Mouse (Mus musculus): Measurements from ENCODE around the gene Ski. TPM values are rescaled to one million over a fixed set of nuclear protein-coding genes. Genes with fewer than 3 reads are reported as not detected.

Gene Ski
- polyA plus RNA-seq, 1 experiment = 105 TPM

DNA sequence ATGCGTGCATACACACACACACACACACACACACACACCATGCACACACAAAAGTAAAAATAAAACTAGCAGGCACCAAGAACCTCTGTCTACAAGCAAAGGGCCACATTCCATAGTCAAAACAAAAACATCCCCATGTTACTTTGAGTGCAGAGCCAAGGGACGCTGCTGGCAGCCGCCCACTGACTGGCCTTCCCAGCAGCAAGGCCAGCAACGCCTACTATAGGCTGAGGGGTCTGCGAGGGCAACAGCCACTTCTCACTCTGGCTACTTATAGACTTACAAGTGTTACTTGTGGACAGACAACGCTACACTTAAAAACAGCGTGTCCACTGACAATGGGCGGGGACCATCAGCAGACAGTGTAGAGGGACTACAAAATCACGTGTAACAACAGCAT lies 7.2 kb downstream of the Ski start:
- 24% methylated on average over 9 of the region's 9 CpGs for WGBS
- peaks cover 82% of the 10 kb centered on the region for H3K4me1 ChIP-seq (ENCODE audit: control insufficient read depth, insufficient read depth, low read length)
- DNase-seq = no peak
- TF ChIP-seq POLR2A (IDR thresholded peaks at IDR 0.05; ENCODE audit: borderline replicate concordance, extremely low read depth, low read depth, low read length) (no peak), CTCF (IDR thresholded peaks at IDR 0.05; ENCODE audit: insufficient read depth, low read length) (no peak)
- H3K4me3 ChIP-seq (replicated peaks; ENCODE audit: extremely low read depth, low read depth, low read length) = no peak overlapping the region

DNA sequence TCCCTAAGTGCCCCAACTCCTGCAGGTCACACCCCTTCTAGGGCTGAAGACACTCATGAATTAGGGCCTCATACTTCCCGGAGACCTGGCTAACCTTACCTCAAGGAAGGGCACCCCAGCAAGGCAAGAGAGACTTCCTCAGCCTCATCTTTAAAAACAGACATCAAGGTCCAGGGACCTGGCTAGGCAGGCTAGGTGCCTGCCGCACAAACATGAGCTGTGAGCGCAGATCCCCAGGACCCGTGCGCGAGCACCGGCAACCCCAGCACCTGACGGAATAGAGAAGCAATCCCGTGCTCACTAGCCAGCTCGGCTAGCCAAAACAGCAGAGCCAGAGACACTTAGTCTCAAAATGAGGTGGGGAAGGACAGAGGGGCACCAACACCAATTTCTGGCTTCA lies 7.6 kb downstream of the Ski start:
- no peak for TF ChIP-seq CTCF (IDR thresholded peaks at IDR 0.05; ENCODE audit: insufficient read depth, low read length)
- TF ChIP-seq POLR2A (IDR thresholded peaks at IDR 0.05; ENCODE audit: borderline replicate concordance, extremely low read depth, low read depth, low read length) = no peak
- Histone ChIP-seq H3K4me1 (ENCODE audit: control insufficient read depth, insufficient read depth, low read length) (peaks cover 80% of the 10 kb centered on the region), H3K4me3 (replicated peaks; ENCODE audit: extremely low read depth, low read depth, low read length) (no peak overlapping the region)
- DNase-seq = no peak
- 44% methylated on average over 10 of the region's 10 CpGs for whole genome bisulfite sequencing

DNA sequence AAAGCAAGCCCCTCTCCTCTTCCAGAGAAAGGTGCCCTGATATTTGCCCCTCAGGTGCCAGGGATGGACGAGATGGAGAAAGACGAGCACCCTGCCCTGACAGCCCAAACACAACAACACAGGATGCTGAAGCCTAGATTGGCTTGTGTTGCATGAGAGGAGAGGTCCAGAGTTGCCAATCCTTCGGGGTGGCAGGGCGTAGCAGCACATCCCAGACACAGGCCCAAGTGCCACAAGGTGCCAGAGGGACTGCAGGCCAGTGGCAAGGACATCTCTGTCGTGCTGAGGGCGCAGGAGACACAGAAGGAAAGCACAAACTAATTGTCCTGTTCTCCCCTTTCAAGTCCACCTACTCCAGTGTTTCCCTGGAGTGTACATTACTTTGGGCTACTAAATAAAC lies 8.2 kb downstream of the Ski start:
- no peak for TF ChIP-seq CTCF (IDR thresholded peaks at IDR 0.05; ENCODE audit: insufficient read depth, low read length)
- no peak for TF ChIP-seq POLR2A (IDR thresholded peaks at IDR 0.05; ENCODE audit: borderline replicate concordance, extremely low read depth, low read depth, low read length)
- no peak for DNase-seq
- WGBS = 44% methylated on average over 6 of the region's 6 CpGs
- no peak overlapping the region for H3K4me3 ChIP-seq (replicated peaks; ENCODE audit: extremely low read depth, low read depth, low read length)
- H3K4me1 ChIP-seq (ENCODE audit: control insufficient read depth, insufficient read depth, low read length) = peaks cover 76% of the 10 kb centered on the region

DNA sequence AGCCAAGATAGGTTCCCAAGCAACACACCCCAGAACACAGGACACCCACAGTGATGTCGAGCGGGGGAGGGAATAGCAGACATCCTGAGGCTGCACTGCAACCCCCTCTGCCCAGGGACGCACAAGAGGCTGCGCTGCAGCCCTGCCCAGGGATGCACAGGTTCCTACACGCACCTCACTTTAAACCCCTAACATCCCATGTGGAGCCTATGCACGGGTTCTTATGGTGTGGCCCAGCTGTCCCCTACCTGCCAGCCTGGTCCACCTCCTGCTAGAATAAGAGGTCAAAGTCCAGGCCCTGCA lies 8.7 kb downstream of the Ski start:
- no peak for DNase-seq
- 55% methylated on average over 6 of the region's 6 CpGs for WGBS
- Histone ChIP-seq H3K4me1 (ENCODE audit: control insufficient read depth, insufficient read depth, low read length) (peaks cover 75% of the 10 kb centered on the region), H3K4me3 (replicated peaks; ENCODE audit: extremely low read depth, low read depth, low read length) (no peak overlapping the region)
- TF ChIP-seq POLR2A (IDR thresholded peaks at IDR 0.05; ENCODE audit: borderline replicate concordance, extremely low read depth, low read depth, low read length) = no peak
- no peak for TF ChIP-seq CTCF (IDR thresholded peaks at IDR 0.05; ENCODE audit: insufficient read depth, low read length)

DNA sequence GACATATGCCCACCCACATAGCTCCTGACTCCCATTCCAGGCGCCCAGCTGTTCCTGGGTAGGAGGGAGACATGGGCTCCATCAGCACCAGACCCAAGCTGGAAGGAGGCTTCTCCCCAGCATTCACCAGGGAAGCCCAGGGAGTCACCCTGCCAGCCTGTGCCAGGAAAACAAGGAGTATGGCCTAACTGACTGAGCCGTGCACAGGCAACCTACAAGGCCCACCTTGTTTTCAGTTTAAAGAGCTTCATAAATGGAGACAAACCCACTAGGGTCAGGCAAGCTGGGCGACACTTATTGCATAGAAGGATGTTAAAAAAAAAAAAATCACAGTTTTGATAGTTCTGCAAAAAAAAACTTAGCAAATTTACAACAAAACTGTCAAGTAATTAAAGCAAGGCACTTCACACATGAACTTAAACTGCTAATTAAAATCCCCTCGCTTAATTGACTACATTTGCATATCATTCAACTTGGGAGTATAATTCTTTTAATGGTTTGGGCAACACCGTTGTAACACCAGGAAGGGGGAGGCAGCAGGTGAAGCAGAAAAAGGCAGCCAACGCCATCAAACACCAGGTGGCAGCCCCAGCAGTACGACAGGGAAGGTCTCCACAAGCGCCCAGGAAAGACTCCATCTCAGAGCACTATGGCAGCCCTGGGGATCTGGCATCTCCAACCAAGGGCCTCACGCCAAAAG lies 9.2 kb downstream of the Ski start:
- TF ChIP-seq POLR2A (IDR thresholded peaks at IDR 0.05; ENCODE audit: borderline replicate concordance, extremely low read depth, low read depth, low read length) = no peak
- TF ChIP-seq CTCF (IDR thresholded peaks at IDR 0.05; ENCODE audit: insufficient read depth, low read length) = no peak
- no peak overlapping the region for H3K4me3 ChIP-seq (replicated peaks; ENCODE audit: extremely low read depth, low read depth, low read length)
- 51% methylated on average over 9 of the region's 9 CpGs for WGBS
- DNase-seq = no peak
- H3K4me1 ChIP-seq (ENCODE audit: control insufficient read depth, insufficient read depth, low read length) = peaks cover 75% of the 10 kb centered on the region

DNA sequence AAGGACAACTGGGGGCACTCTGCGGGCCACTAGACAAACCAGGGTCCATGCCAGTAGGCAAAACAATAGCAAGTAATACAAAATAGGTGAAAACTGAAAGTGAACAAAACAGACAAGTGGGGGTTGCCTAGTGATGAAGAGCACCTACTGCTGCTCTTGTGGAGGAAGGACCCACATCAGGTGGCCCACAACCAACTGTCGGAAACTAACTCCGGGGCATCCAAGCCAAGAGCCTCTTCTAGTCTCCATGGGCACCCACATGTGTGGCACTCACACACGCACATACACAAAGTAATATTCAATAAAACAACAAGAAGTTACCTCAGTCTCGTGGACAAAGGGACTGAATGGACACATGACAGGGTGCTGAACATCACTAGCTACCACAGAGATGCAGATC lies 12.9 kb downstream of the Ski start:
- H3K4me3 ChIP-seq (replicated peaks; ENCODE audit: extremely low read depth, low read depth, low read length) = no peak overlapping the region
- H3K4me1 ChIP-seq (ENCODE audit: control insufficient read depth, insufficient read depth, low read length) = peaks cover 68% of the 10 kb centered on the region
- TF ChIP-seq POLR2A (IDR thresholded peaks at IDR 0.05; ENCODE audit: borderline replicate concordance, extremely low read depth, low read depth, low read length) = no peak
- no peak for TF ChIP-seq CTCF (IDR thresholded peaks at IDR 0.05; ENCODE audit: insufficient read depth, low read length)
- DNase-seq = no peak
- 57% methylated on average over 5 of the region's 5 CpGs for WGBS

DNA sequence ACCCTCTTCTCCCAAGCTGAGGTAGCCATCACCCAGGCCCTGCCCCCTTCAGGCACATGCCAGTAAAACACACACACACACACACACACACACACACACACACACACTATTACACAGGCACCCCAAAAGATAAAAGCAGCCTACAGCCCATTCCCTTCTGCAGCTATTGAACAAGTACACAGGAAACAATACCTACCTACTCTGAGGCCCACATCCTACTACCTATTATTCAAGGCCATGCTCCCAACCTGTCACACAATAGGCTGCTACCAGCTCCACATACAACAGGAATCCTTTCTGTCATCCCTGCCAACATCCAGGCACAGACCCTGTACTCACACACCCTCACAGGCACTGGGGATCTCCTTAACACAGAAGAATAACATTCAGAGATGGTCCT lies 13.3 kb downstream of the Ski start:
- Histone ChIP-seq H3K4me1 (ENCODE audit: control insufficient read depth, insufficient read depth, low read length) (peaks cover 64% of the 10 kb centered on the region), H3K4me3 (replicated peaks; ENCODE audit: extremely low read depth, low read depth, low read length) (no peak overlapping the region)
- DNase-seq = no peak
- TF ChIP-seq POLR2A (IDR thresholded peaks at IDR 0.05; ENCODE audit: borderline replicate concordance, extremely low read depth, low read depth, low read length) = no peak
- TF ChIP-seq CTCF (IDR thresholded peaks at IDR 0.05; ENCODE audit: insufficient read depth, low read length) = no peak

DNA sequence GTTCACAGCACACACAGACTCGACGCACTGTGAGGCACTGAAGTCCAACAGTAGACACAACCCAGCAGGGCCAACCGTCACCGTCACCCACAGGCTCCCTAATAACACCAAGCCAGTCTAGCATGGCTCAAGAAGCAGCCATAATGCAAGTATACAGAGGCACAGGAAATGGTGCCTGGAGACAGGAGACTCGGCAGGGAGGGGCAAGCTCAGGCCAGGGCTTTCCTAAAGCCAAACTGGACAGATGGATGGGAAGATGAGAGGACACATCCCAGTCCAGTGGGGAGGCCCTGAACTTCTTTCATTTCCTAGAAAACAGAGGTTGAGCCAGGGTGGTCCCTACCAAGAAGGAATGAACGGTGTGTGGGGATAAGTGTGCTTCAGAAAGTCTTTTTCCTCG lies 13.8 kb downstream of the Ski start:
- H3K4me1 ChIP-seq (ENCODE audit: control insufficient read depth, insufficient read depth, low read length) = peaks cover 60% of the 10 kb centered on the region
- 24% methylated on average over 7 of the region's 7 CpGs for WGBS
- no peak overlapping the region for H3K4me3 ChIP-seq (replicated peaks; ENCODE audit: extremely low read depth, low read depth, low read length)
- DNase-seq = no peak
- TF ChIP-seq CTCF (IDR thresholded peaks at IDR 0.05; ENCODE audit: insufficient read depth, low read length) (no peak), POLR2A (IDR thresholded peaks at IDR 0.05; ENCODE audit: borderline replicate concordance, extremely low read depth, low read depth, low read length) (no peak)

DNA sequence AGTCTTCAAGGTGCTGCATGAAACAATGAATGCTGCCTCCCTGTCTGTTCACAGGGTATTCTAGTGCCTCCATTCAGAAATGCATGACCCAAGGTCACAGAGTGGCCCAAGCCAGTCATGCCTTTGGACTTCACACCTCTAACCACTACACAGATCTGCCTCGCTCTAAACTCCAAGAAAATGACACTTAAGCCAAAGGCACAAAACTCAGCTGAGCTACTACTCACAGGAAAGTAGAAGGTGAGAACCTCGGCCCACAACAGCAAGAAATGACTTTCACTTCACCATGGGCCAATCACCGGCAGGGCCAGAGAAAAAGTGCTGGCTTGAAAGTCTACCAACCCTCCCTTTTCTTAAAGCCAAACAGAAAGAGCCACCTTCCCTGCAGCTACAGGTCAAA lies 14.6 kb downstream of the Ski start:
- no peak for TF ChIP-seq CTCF (IDR thresholded peaks at IDR 0.05; ENCODE audit: insufficient read depth, low read length)
- TF ChIP-seq POLR2A (IDR thresholded peaks at IDR 0.05; ENCODE audit: borderline replicate concordance, extremely low read depth, low read depth, low read length) = no peak
- H3K4me3 ChIP-seq (replicated peaks; ENCODE audit: extremely low read depth, low read depth, low read length) = no peak overlapping the region
- peaks cover 59% of the 10 kb centered on the region for H3K4me1 ChIP-seq (ENCODE audit: control insufficient read depth, insufficient read depth, low read length)
- no peak for DNase-seq
- 25% methylated on average over 3 of the region's 3 CpGs for WGBS

DNA sequence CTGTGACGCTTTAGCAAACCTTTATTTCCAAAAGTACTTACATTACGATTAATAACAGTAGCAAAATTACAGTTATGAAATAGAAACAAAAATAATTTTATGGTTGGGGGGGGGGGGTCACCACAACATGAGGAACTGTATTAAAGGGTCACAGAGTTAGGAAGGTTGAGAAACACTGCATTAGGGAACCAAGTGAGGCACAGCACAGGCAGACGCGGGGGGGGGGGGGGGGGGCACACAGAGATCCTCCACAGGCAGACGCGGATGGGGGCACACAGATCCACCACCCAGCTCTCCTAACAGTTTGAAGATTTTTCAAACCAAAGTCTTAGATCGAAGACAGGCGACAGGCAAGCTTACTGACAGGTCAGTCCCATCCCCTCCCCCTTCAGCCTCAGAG lies 15.9 kb downstream of the Ski start:
- H3K4me1 ChIP-seq (ENCODE audit: control insufficient read depth, insufficient read depth, low read length) = peaks cover 64% of the 10 kb centered on the region
- 42% methylated on average over 8 of the region's 8 CpGs for whole genome bisulfite sequencing
- no peak overlapping the region for H3K4me3 ChIP-seq (replicated peaks; ENCODE audit: extremely low read depth, low read depth, low read length)
- no peak for TF ChIP-seq CTCF (IDR thresholded peaks at IDR 0.05; ENCODE audit: insufficient read depth, low read length)
- TF ChIP-seq POLR2A (IDR thresholded peaks at IDR 0.05; ENCODE audit: borderline replicate concordance, extremely low read depth, low read depth, low read length) = no peak
- no peak for DNase-seq

Measured in lung, adult 2 months (tissue).